Mouse (Mus musculus) cerebellum, adult 8-10 months (tissue): ENCODE measurements around the gene Tcam1.
A peak's percentile ranks its signal among the peaks of the same experiment; 100 is the strongest.
"Not testable (repeated sequence)": the region's sequence is repeated elsewhere in the genome, so short reads cannot be mapped to it uniquely, and the experiment has no call there.

Experiments used
- DNase-seq: peaks from one replicate; pipeline ENCODE4 v3.0.0; 2022

Tcam1 gene

GRCm38 (mm10) chr11:106276454-106276853 is at the start of gene Tcam1:
Gene Tcam1, plus strand, starts transcription at chr11:106276672.
- peak; percentile 96 for DNase-seq

GRCm38 (mm10) chr11:106233978-106234377 is 42.5 kb upstream of the Tcam1 start:
- not testable (repeated sequence) for DNase-seq

- no peak for DNase-seq
Observed at GRCm38 (mm10) chr11:106246834-106247233, 29.6 kb upstream of the Tcam1 start.

- DNase-seq: no peak
Observed at GRCm38 (mm10) chr11:106249326-106249725, 27.1 kb upstream of the Tcam1 start.

- no peak for DNase-seq
Observed at GRCm38 (mm10) chr11:106254767-106255166, 21.7 kb upstream of the Tcam1 start.

- DNase-seq: no peak
Observed at GRCm38 (mm10) chr11:106255174-106255573, 21.3 kb upstream of the Tcam1 start.

GRCm38 (mm10) chr11:106255685-106256451 is 20.6 kb upstream of the Tcam1 start, which contains the start of the genes Ftsj3 and Psmc5:
Gene Ftsj3, minus strand, starts transcription at chr11:106256079.
Gene Psmc5, plus strand, starts transcription at chr11:106256154.
- DNase-seq: peak; percentile 99

GRCm38 (mm10) chr11:106256775-106257174 is 19.7 kb upstream of the Tcam1 start:
- no peak for DNase-seq

GRCm38 (mm10) chr11:106260826-106261450 is 15.5 kb upstream of the Tcam1 start:
- no peak for DNase-seq

- peak; percentile 35 for DNase-seq
Observed at GRCm38 (mm10) chr11:106263963-106264362, 12.5 kb upstream of the Tcam1 start.

GRCm38 (mm10) chr11:106264988-106265387 is 11.5 kb upstream of the Tcam1 start:
- DNase-seq: peak; percentile 30

- peak; percentile 44 for DNase-seq
Observed at GRCm38 (mm10) chr11:106265570-106265969, 10.9 kb upstream of the Tcam1 start.

GRCm38 (mm10) chr11:106266431-106266830 is 10.0 kb upstream of the Tcam1 start:
- DNase-seq: no peak

- DNase-seq: peak; percentile 96
Observed at GRCm38 (mm10) chr11:106267311-106267852, 9.1 kb upstream of the Tcam1 start.

- peak; percentile 70 for DNase-seq
Observed at GRCm38 (mm10) chr11:106267871-106268270, 8.6 kb upstream of the Tcam1 start.

GRCm38 (mm10) chr11:106268326-106269059 is 8.0 kb upstream of the Tcam1 start:
- peak; percentile 87 for DNase-seq

- DNase-seq: peak; percentile 59
Observed at GRCm38 (mm10) chr11:106269060-106269431, 7.4 kb upstream of the Tcam1 start.

- peak; percentile 55 for DNase-seq
Observed at GRCm38 (mm10) chr11:106271131-106271793, 5.2 kb upstream of the Tcam1 start.

- DNase-seq: peak; percentile 63
Observed at GRCm38 (mm10) chr11:106271794-106272643, 4.5 kb upstream of the Tcam1 start.

GRCm38 (mm10) chr11:106272644-106273310 is 3.7 kb upstream of the Tcam1 start, which contains the start of gene Smarcd2:
Gene Smarcd2, minus strand, starts transcription at chr11:106272972.
- peak; percentile 98 for DNase-seq

GRCm38 (mm10) chr11:106273311-106273684 is 3.2 kb upstream of the Tcam1 start:
- no peak for DNase-seq
